Mouse (Mus musculus) CH12.LX (cell line): ENCODE measurements at regions not wholly inside any gene's neighbourhood (a gene's known extent, or its start where the extent isn't known, plus 50 kb on each side); places are given as distances from the start of the nearest gene placed in this dataset.

ENCODE experiments used
- CHD1 ChIP-seq: IDR thresholded peaks from 2 replicates; pipeline ENCODE4 v1.6.1; 2012; ENCODE audit warnings: low read depth, low read length, improper control_type of control experiment, inconsistent platforms
- CTCF ChIP-seq, 2 experiments: IDR thresholded peaks in 1 of 2; conservative IDR thresholded peaks in 1 of 2; 2 replicates each; pipeline ENCODE4 v1.5.1; 2011 to 2012; ENCODE audit warnings: low read depth in 2 of 2, low read length in 2 of 2, improper control_type of control experiment in 1 of 2, inconsistent platforms in 1 of 2, mild to moderate bottlenecking in 1 of 2, moderate library complexity in 1 of 2
- MYC ChIP-seq: IDR thresholded peaks from 2 replicates; pipeline ENCODE4 v1.6.1; 2011; ENCODE audit warnings: low read depth, mild to moderate bottlenecking, improper control_type of control experiment, low read length
- POLR2A ChIP-seq: IDR thresholded peaks from 2 replicates; pipeline ENCODE4 v1.6.1; 2011; ENCODE audit warnings: low read depth, mild to moderate bottlenecking, improper control_type of control experiment, low read length
- TCF12 ChIP-seq: IDR thresholded peaks from 2 replicates; pipeline ENCODE4 v1.6.1; 2014; ENCODE audit warnings: low read depth, mild to moderate bottlenecking, inconsistent platforms, low read length, improper control_type of control experiment
- USF2 ChIP-seq: conservative IDR thresholded peaks from 2 replicates; pipeline ENCODE4 v1.6.1; 2011; ENCODE audit warnings: low read depth, low read length, improper control_type of control experiment
- ZKSCAN1 ChIP-seq: IDR thresholded peaks from 2 replicates; pipeline ENCODE4 v1.6.1; 2012; ENCODE audit warnings: low read depth, inconsistent platforms, low read length, improper control_type of control experiment, borderline replicate concordance

GRCm38 (mm10) chr7:40539789-40540188 lies 358.3 kb upstream of the Vstm2b start:
- TF ChIP-seq TCF12: no peak
- TF ChIP-seq CHD1: no peak
- no peak for TF ChIP-seq POLR2A
- no peak for TF ChIP-seq USF2
- no peak for TF ChIP-seq MYC
- TF ChIP-seq CTCF (conservative IDR thresholded peaks at IDR 0.05 in 1 of 2, IDR thresholded peaks at IDR 0.05 in 1 of 2; ENCODE audit: low read depth in 2 of 2, low read length in 2 of 2): no peak
- no peak for TF ChIP-seq ZKSCAN1
